Mouse (Mus musculus): ENCODE measurements around the gene Acvrl1. TPM values are rescaled to one million over a fixed set of nuclear protein-coding genes. Genes with fewer than 3 reads are reported as not detected.
A peak's percentile ranks its signal among the peaks of the same experiment; 100 is the strongest.

Acvrl1 gene
- total RNA-seq, 4 experiments from 2014 or later, result 6.6 to 9.5 (median 7.6) TPM

- DNase-seq (ENCODE audit: low spot score in 2 of 2), result no peak
Observed at GRCm38 (mm10) chr15:101167553-101167952, 39.2 kb downstream of the Acvrl1 start.

GRCm38 (mm10) chr15:101169910-101170309 lies 41.6 kb downstream of the Acvrl1 start:
- DNase-seq (ENCODE audit: low spot score in 2 of 2), result no peak

GRCm38 (mm10) chr15:101170413-101170980 lies 42.2 kb downstream of the Acvrl1 start:
- DNase-seq (ENCODE audit: low spot score in 2 of 2), result no peak

- DNase-seq (ENCODE audit: low spot score in 2 of 2), result no peak
Observed at GRCm38 (mm10) chr15:101171272-101171671, 43.0 kb downstream of the Acvrl1 start.

GRCm38 (mm10) chr15:101172016-101172415 lies 43.7 kb downstream of the Acvrl1 start:
- DNase-seq (ENCODE audit: low spot score in 2 of 2), result no peak

GRCm38 (mm10) chr15:101173421-101174211 lies 45.3 kb downstream of the Acvrl1 start, which contains the start of gene Acvr1b:
Gene Acvr1b, plus strand, starts transcription at chr15:101174067.
- peak; percentile 85 to 88 for DNase-seq (ENCODE audit: low spot score in 2 of 2)

- DNase-seq (ENCODE audit: low spot score in 2 of 2), result peak in 1 of 2 experiments; percentile 26
Observed at GRCm38 (mm10) chr15:101174294-101175130, 46.2 kb downstream of the Acvrl1 start.

- DNase-seq (ENCODE audit: low spot score in 2 of 2), result no peak
Observed at GRCm38 (mm10) chr15:101175131-101175460, 46.8 kb downstream of the Acvrl1 start.

GRCm38 (mm10) chr15:101175613-101176283 lies 47.4 kb downstream of the Acvrl1 start:
- no peak for DNase-seq (ENCODE audit: low spot score in 2 of 2)

GRCm38 (mm10) chr15:101176284-101176680 lies 48.0 kb downstream of the Acvrl1 start:
- DNase-seq (ENCODE audit: low spot score in 2 of 2), result no peak

- no peak for DNase-seq (ENCODE audit: low spot score in 2 of 2)
Observed at GRCm38 (mm10) chr15:101176795-101177691, 48.7 kb downstream of the Acvrl1 start.

- DNase-seq (ENCODE audit: low spot score in 2 of 2), result no peak
Observed at GRCm38 (mm10) chr15:101180363-101181105, 52.2 kb downstream of the Acvrl1 start.

- DNase-seq (ENCODE audit: low spot score in 2 of 2), result no peak
Observed at GRCm38 (mm10) chr15:101181106-101181466, 52.8 kb downstream of the Acvrl1 start.

- DNase-seq (ENCODE audit: low spot score in 2 of 2), result no peak
Observed at GRCm38 (mm10) chr15:101181500-101181899, 53.2 kb downstream of the Acvrl1 start.

- no peak for DNase-seq (ENCODE audit: low spot score in 2 of 2)
Observed at GRCm38 (mm10) chr15:101182676-101183075, 54.4 kb downstream of the Acvrl1 start.

GRCm38 (mm10) chr15:101184300-101184699 lies 56.0 kb downstream of the Acvrl1 start:
- DNase-seq (ENCODE audit: low spot score in 2 of 2), result no peak

GRCm38 (mm10) chr15:101185549-101185948 lies 57.2 kb downstream of the Acvrl1 start:
- no peak for DNase-seq (ENCODE audit: low spot score in 2 of 2)

GRCm38 (mm10) chr15:101187907-101188306 lies 59.6 kb downstream of the Acvrl1 start:
- DNase-seq (ENCODE audit: low spot score in 2 of 2), result no peak

GRCm38 (mm10) chr15:101189981-101190761 lies 61.8 kb downstream of the Acvrl1 start:
- no peak for DNase-seq (ENCODE audit: low spot score in 2 of 2)

Data from gastrocnemius, adult 8-10 months (tissue).